Mouse (Mus musculus): ENCODE data around the gene Atic. TPM values are rescaled to one million over a fixed set of nuclear protein-coding genes. Genes with fewer than 3 reads are reported as not detected.

Gene Atic
- polyA plus RNA-seq (2015; fragmentation: Nextera tagmentation; extraction: Ambion mirVana) = 28.7 and 29.4 TPM in 2 replicates

GRCm38 (mm10) chr1:71556688-71557612, at the start of gene Atic:
Gene Atic, plus strand, starts transcription at chr1:71557150.
- no peaks in the 10 kb centered on the region for H3K9me3 ChIP-seq
- peaks cover 20% of the 10 kb centered on the region; the same call in 1 of the 2 replicates for H3K4me1 ChIP-seq
- peak; percentile 99 for ATAC-seq (replicated peaks)
- peak within 1 kb of the TSS; percentile 94 for H3K4me2 ChIP-seq
- H3K4me3 ChIP-seq = peak within 1 kb of the TSS; percentile 61
- H3K27me3 ChIP-seq (replicated peaks) = no peaks in the 10 kb centered on the region
- H3K9ac ChIP-seq = peak within 1 kb of the TSS; percentile 79
- peak within 1 kb of the TSS; percentile 71 for H3K27ac ChIP-seq
- under 1% methylated on average over 55 of the region's 55 CpGs for WGBS
- H3K36me3 ChIP-seq (replicated peaks) = 0 out of 2 replicates have a peak, but pooled peaks cover 5% of the 10 kb centered on the region

- H3K27me3 ChIP-seq (replicated peaks) = no peaks in the 10 kb centered on the region
- peak overlapping the region; percentile 22; the same call in 1 of the 2 replicates for H3K27ac ChIP-seq
- no peak overlapping the region for H3K9ac ChIP-seq
- H3K9me3 ChIP-seq = no peaks in the 10 kb centered on the region
- peaks cover 12% of the 10 kb centered on the region for H3K4me1 ChIP-seq
- no peaks in the 10 kb centered on the region for H3K36me3 ChIP-seq (replicated peaks)
- peak overlapping the region; percentile 29 for H3K4me2 ChIP-seq
- H3K4me3 ChIP-seq = no peak overlapping the region
- ATAC-seq (replicated peaks) = peak; percentile 87
- WGBS = 6% methylated on average over 9 of the region's 9 CpGs
Observed at GRCm38 (mm10) chr1:71507251-71507650, 49.7 kb upstream of the Atic start.

- H3K27me3 ChIP-seq (replicated peaks) = no peaks in the 10 kb centered on the region
- no peak overlapping the region for H3K27ac ChIP-seq
- no peak overlapping the region for H3K4me3 ChIP-seq
- no peaks in the 10 kb centered on the region for H3K4me1 ChIP-seq
- H3K9me3 ChIP-seq = no peaks in the 10 kb centered on the region
- H3K36me3 ChIP-seq (replicated peaks) = no peaks in the 10 kb centered on the region
- H3K4me2 ChIP-seq = no peak overlapping the region
- H3K9ac ChIP-seq = no peak overlapping the region
- no peak for ATAC-seq (replicated peaks)
- WGBS = 88% methylated on average over 4 of the region's 4 CpGs
Observed at GRCm38 (mm10) chr1:71515041-71515440, 41.9 kb upstream of the Atic start.

- WGBS = 87% methylated on average over 18 of the region's 18 CpGs
Observed at GRCm38 (mm10) chr1:71528808-71529648, 27.9 kb upstream of the Atic start.

GRCm38 (mm10) chr1:71530779-71531178, 26.2 kb upstream of the Atic start:
- no peaks in the 10 kb centered on the region for H3K27me3 ChIP-seq (replicated peaks)
- no peaks in the 10 kb centered on the region for H3K9me3 ChIP-seq
- H3K4me1 ChIP-seq = no peaks in the 10 kb centered on the region
- H3K4me3 ChIP-seq = no peak overlapping the region
- no peaks in the 10 kb centered on the region for H3K36me3 ChIP-seq (replicated peaks)
- WGBS = 81% methylated on average over 2 of the region's 2 CpGs
- ATAC-seq (replicated peaks) = no peak
- no peak overlapping the region for H3K4me2 ChIP-seq
- no peak overlapping the region for H3K9ac ChIP-seq
- H3K27ac ChIP-seq = no peak overlapping the region

More at GRCm38 (mm10) chr1:71528808-71529648, 27.9 kb upstream of the Atic start:
- Histone ChIP-seq H3K9me3 (no peaks in the 10 kb centered on the region), H3K4me1 (no peaks in the 10 kb centered on the region), H3K4me2 (no peak overlapping the region), H3K4me3 (no peak overlapping the region), H3K36me3 (replicated peaks) (no peaks in the 10 kb centered on the region), H3K27me3 (replicated peaks) (no peaks in the 10 kb centered on the region), H3K27ac (no peak overlapping the region), H3K9ac (no peak overlapping the region)
- ATAC-seq (replicated peaks) = no peak

- Histone ChIP-seq H3K36me3 (replicated peaks) (no peaks in the 10 kb centered on the region), H3K27ac (no peak overlapping the region), H3K9ac (no peak overlapping the region), H3K4me3 (no peak overlapping the region), H3K4me2 (no peak overlapping the region), H3K9me3 (no peaks in the 10 kb centered on the region), H3K4me1 (no peaks in the 10 kb centered on the region), H3K27me3 (replicated peaks) (no peaks in the 10 kb centered on the region)
- 23% methylated on average over 7 of the region's 7 CpGs for WGBS
- no peak for ATAC-seq (replicated peaks)
Observed at GRCm38 (mm10) chr1:71531653-71532052, 25.3 kb upstream of the Atic start.

- H3K4me3 ChIP-seq = no peak overlapping the region
- H3K36me3 ChIP-seq (replicated peaks) = no peaks in the 10 kb centered on the region
- no peaks in the 10 kb centered on the region for H3K4me1 ChIP-seq
- no peak overlapping the region for H3K4me2 ChIP-seq
- no peak overlapping the region for H3K27ac ChIP-seq
- WGBS = 82% methylated on average over 4 of the region's 4 CpGs
- no peak overlapping the region for H3K9ac ChIP-seq
- no peaks in the 10 kb centered on the region for H3K27me3 ChIP-seq (replicated peaks)
- no peak for ATAC-seq (replicated peaks)
- H3K9me3 ChIP-seq = no peaks in the 10 kb centered on the region
Observed at GRCm38 (mm10) chr1:71539641-71540040, 17.3 kb upstream of the Atic start.

- H3K36me3 ChIP-seq (replicated peaks) = no peaks in the 10 kb centered on the region
- no peak for ATAC-seq (replicated peaks)
- H3K9me3 ChIP-seq = no peaks in the 10 kb centered on the region
- 70% methylated on average over 3 of the region's 3 CpGs for WGBS
- H3K27me3 ChIP-seq (replicated peaks) = no peaks in the 10 kb centered on the region
- no peak overlapping the region for H3K4me3 ChIP-seq
- H3K4me1 ChIP-seq = no peaks in the 10 kb centered on the region
- H3K4me2 ChIP-seq = no peak overlapping the region
- no peak overlapping the region for H3K27ac ChIP-seq
- no peak overlapping the region for H3K9ac ChIP-seq
Observed at GRCm38 (mm10) chr1:71540437-71540836, 16.5 kb upstream of the Atic start.

GRCm38 (mm10) chr1:71550626-71551195, 6.2 kb upstream of the Atic start:
- Histone ChIP-seq H3K9me3 (no peaks in the 10 kb centered on the region), H3K4me3 (no peak overlapping the region), H3K27me3 (replicated peaks) (no peaks in the 10 kb centered on the region), H3K27ac (no peak overlapping the region), H3K9ac (no peak overlapping the region), H3K4me2 (no peak overlapping the region), H3K36me3 (replicated peaks) (no peaks in the 10 kb centered on the region), H3K4me1 (no peaks in the 10 kb centered on the region)
- ATAC-seq (replicated peaks) = no peak
- WGBS = 79% methylated on average over 10 of the region's 10 CpGs

- Histone ChIP-seq H3K36me3 (replicated peaks) (peaks cover 18% of the 10 kb centered on the region; the same call in 1 of the 2 replicates), H3K27me3 (replicated peaks) (no peaks in the 10 kb centered on the region), H3K9me3 (no peaks in the 10 kb centered on the region), H3K4me3 (no peak overlapping the region), H3K27ac (no peak overlapping the region), H3K4me2 (no peak overlapping the region), H3K4me1 (peaks cover 20% of the 10 kb centered on the region; the same call in 1 of the 2 replicates), H3K9ac (no peak overlapping the region)
- 96% methylated on average over 4 of the region's 4 CpGs for whole genome bisulfite sequencing
- ATAC-seq (replicated peaks) = no peak
Observed at GRCm38 (mm10) chr1:71560626-71561025, 3.7 kb downstream of the Atic start.

GRCm38 (mm10) chr1:71564291-71564690, 7.3 kb downstream of the Atic start:
- WGBS = 94% methylated on average over 7 of the region's 7 CpGs
- no peak overlapping the region for H3K27ac ChIP-seq
- ATAC-seq (replicated peaks) = no peak
- H3K4me2 ChIP-seq = no peak overlapping the region
- no peaks in the 10 kb centered on the region for H3K9me3 ChIP-seq
- H3K9ac ChIP-seq = no peak overlapping the region
- H3K4me3 ChIP-seq = no peak overlapping the region
- H3K4me1 ChIP-seq = no peaks in the 10 kb centered on the region
- H3K27me3 ChIP-seq (replicated peaks) = no peaks in the 10 kb centered on the region
- peaks cover 21% of the 10 kb centered on the region; the same call in 1 of the 2 replicates for H3K36me3 ChIP-seq (replicated peaks)
